In the genomic region with DNA sequence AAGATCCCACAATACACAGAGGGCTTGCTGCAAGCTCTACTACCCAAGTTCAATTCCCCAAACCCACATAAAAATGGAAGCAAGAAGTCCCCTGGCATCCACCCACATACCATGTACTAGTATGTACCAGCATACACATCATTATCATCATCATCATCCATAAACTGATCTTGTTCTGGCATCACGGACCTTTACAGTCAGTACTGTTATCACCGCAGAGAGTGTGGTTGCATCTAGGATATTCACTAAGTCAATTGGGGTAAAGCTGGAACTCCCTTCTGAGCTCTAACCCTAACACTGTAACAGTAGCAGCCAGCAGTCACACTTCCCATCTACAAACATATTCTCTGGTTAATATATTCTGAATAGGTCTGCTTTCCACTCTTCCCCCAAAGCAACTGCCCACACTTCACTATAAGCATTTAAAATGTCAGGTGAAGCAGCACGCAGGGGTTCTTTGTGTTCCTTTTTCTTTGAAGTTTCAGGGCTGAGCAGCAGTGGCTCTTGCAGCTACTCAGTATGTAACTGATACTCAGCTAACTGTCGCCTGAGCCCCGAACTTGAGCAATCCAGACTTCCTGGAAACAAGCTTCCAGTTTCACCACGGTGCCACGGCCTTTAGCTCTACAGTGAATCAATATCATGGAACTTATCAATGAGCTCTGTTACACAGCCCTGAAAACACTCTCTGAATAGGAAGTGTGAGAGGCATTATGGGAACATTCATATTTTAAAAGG, we compare ENCODE assay signal across 9 mouse cellular contexts. TPM values are rescaled to one million over a fixed set of nuclear protein-coding genes. Genes with fewer than 3 reads are reported as not detected.
DNase-seq lines count a peak whose midpoint lies in the region; ATAC-seq and TF ChIP-seq lines count a peak whose summit lies in the region.
"Had no signal": no experiment of that assay in that cellular context is flagged by ENCODE, and none has a peak within 500 bp of the region (broad histone marks: within the 10 kb centered on the region; RNA-seq: fewer than 3 reads in every experiment).

No protein-coding gene starts in this region.

- no peak overlapping the region for H3K9ac ChIP-seq in hindbrain, embryonic 13.5 days
- H3K9ac ChIP-seq in hindbrain, postnatal 0 days (replicated peaks; ENCODE audit: low read length): no peak overlapping the region
- H3K9ac ChIP-seq in liver, embryonic 16.5 days (ENCODE audit: low read depth, low read length): no peak overlapping the region
- H3K9ac ChIP-seq in stomach, embryonic 16.5 days (ENCODE audit: low read length): no peak overlapping the region

- ATAC-seq in hindbrain, embryonic 13.5 days (ENCODE audit: low FRiP score): no peak
- ATAC-seq in hindbrain, postnatal 0 days: no peak
- peak; percentile 85 for ATAC-seq in common myeloid progenitor, adult 5-6 weeks (replicated peaks; ENCODE audit: low read depth, poor library complexity, severe bottlenecking)
- ATAC-seq in liver, embryonic 16.5 days (ENCODE audit: low read depth): peak; percentile 59
- ATAC-seq in stomach, embryonic 16.5 days (ENCODE audit: insufficient read depth, low FRiP score): no peak

- WGBS in hindbrain, embryonic 13.5 days: 69% methylated on average over 7 of the region's 7 CpGs
- 69% methylated on average over 7 of the region's 7 CpGs for WGBS in hindbrain, postnatal 0 days
- WGBS in liver, embryonic 16.5 days (ENCODE audit: insufficient replicate concordance): 28% methylated on average over 7 of the region's 7 CpGs
- WGBS in stomach, embryonic 16.5 days: 47% methylated on average over 7 of the region's 7 CpGs

- peak overlapping the region; percentile 40; the same call in 1 of the 2 replicates for H3K27ac ChIP-seq in hindbrain, embryonic 13.5 days
- no peak overlapping the region for H3K27ac ChIP-seq in hindbrain, postnatal 0 days
- H3K27ac ChIP-seq in liver, embryonic 16.5 days (ENCODE audit: low read length): peak overlapping the region; percentile 69
- peak overlapping the region; percentile 14; the same call in 1 of the 2 replicates for H3K27ac ChIP-seq in stomach, embryonic 16.5 days (ENCODE audit: low read length)

- no peaks in the 10 kb centered on the region for H3K27me3 ChIP-seq in hindbrain, embryonic 13.5 days
- H3K27me3 ChIP-seq in hindbrain, postnatal 0 days (ENCODE audit: insufficient read depth, low read length): no peaks in the 10 kb centered on the region
- H3K27me3 ChIP-seq in liver, embryonic 16.5 days (ENCODE audit: control insufficient read depth, insufficient read depth, low read depth, low read length): no peaks in the 10 kb centered on the region
- no peaks in the 10 kb centered on the region for H3K27me3 ChIP-seq in stomach, embryonic 16.5 days (ENCODE audit: control insufficient read depth, insufficient read depth, low read length)

- no peak for TF ChIP-seq CTCF in hindbrain, postnatal 0 days (IDR thresholded peaks at IDR 0.05; ENCODE audit: low read depth)

- no peaks in the 10 kb centered on the region for H3K36me3 ChIP-seq in hindbrain, embryonic 13.5 days
- H3K36me3 ChIP-seq in hindbrain, postnatal 0 days (ENCODE audit: insufficient read depth, low read length): no peaks in the 10 kb centered on the region
- no peaks in the 10 kb centered on the region for H3K36me3 ChIP-seq in liver, embryonic 16.5 days (ENCODE audit: control insufficient read depth, insufficient read depth)
- H3K36me3 ChIP-seq in stomach, embryonic 16.5 days (ENCODE audit: control insufficient read depth, insufficient read depth, low read length): no peaks in the 10 kb centered on the region

- no peaks in the 10 kb centered on the region for H3K9me3 ChIP-seq in hindbrain, embryonic 13.5 days
- H3K9me3 ChIP-seq in hindbrain, postnatal 0 days (ENCODE audit: low read length): no peaks in the 10 kb centered on the region
- H3K9me3 ChIP-seq in liver, embryonic 16.5 days (replicated peaks; ENCODE audit: control insufficient read depth, low read length): no peaks in the 10 kb centered on the region
- H3K9me3 ChIP-seq in stomach, embryonic 16.5 days (replicated peaks; ENCODE audit: control insufficient read depth, low read length): no peaks in the 10 kb centered on the region

- peaks cover 78% of the 10 kb centered on the region for H3K4me1 ChIP-seq in hindbrain, embryonic 13.5 days (replicated peaks)
- H3K4me1 ChIP-seq in hindbrain, postnatal 0 days (ENCODE audit: insufficient read depth, low read length): 0 out of 2 replicates have a peak, but pooled peaks cover 8% of the 10 kb centered on the region
- H3K4me1 ChIP-seq in liver, embryonic 16.5 days (ENCODE audit: control insufficient read depth, low read depth, low read length): peaks cover 52% of the 10 kb centered on the region
- peaks cover 66% of the 10 kb centered on the region for H3K4me1 ChIP-seq in stomach, embryonic 16.5 days (ENCODE audit: control insufficient read depth, insufficient read depth, low read length)

- DNase-seq in hindbrain, postnatal 0 days (ENCODE audit: low spot score): no peak
- no peak for DNase-seq in right cerebral cortex, postnatal 4 days
- no peak for DNase-seq in right cerebral cortex, postnatal 36 days (ENCODE audit: low spot score in 2 of 2)
- DNase-seq in frontal cortex, adult 2 months (ENCODE audit: extremely low spot score in 1 of 2, low spot score in 1 of 2): no peak
- DNase-seq: layer of hippocampus, postnatal 36 days had no signal

- no peak overlapping the region for H3K4me3 ChIP-seq in hindbrain, embryonic 13.5 days
- H3K4me3 ChIP-seq in hindbrain, postnatal 0 days (ENCODE audit: low read length): no peak overlapping the region
- H3K4me3 ChIP-seq in liver, embryonic 16.5 days (ENCODE audit: low read depth, low read length): no peak overlapping the region
- H3K4me3 ChIP-seq in stomach, embryonic 16.5 days (replicated peaks; ENCODE audit: low read length): no peak overlapping the region

- H3K4me2 ChIP-seq in hindbrain, embryonic 13.5 days: no peak overlapping the region
- no peak overlapping the region for H3K4me2 ChIP-seq in hindbrain, postnatal 0 days (ENCODE audit: low read depth, low read length)
- 0 out of 2 replicates have a peak overlapping the region, but pooled peaks have one; percentile 18 for H3K4me2 ChIP-seq in liver, embryonic 16.5 days (ENCODE audit: low read depth, low read length)
- no peak overlapping the region for H3K4me2 ChIP-seq in stomach, embryonic 16.5 days (ENCODE audit: low read depth, low read length)

RNA-seq across cellular contexts. Expression of a gene that starts 8.8 kb away (rescaled TPM):
- polyA plus RNA-seq in hindbrain, embryonic 13.5 days (2015; fragmentation: Nextera tagmentation; extraction: Ambion mirVana): 18.3 and 25.0 TPM in 2 replicates
- total RNA-seq in hindbrain, postnatal 0 days (2014; rRNA removed): 88.7 and 89.7 TPM in 2 replicates
- 62.6 and 67.4 TPM in 2 replicates for polyA plus RNA-seq in hindbrain, postnatal 0 days (2015; fragmentation: Nextera tagmentation; extraction: Ambion mirVana)
- 10.8 and 18.7 TPM in 2 replicates for total RNA-seq in common myeloid progenitor, adult 5-6 weeks (2017)
- polyA plus RNA-seq in liver, embryonic 16.5 days (2015; fragmentation: Nextera tagmentation; extraction: Ambion mirVana): 2.9 and 3.2 TPM in 2 replicates
- polyA plus RNA-seq in stomach, embryonic 16.5 days (2015; fragmentation: Nextera tagmentation; extraction: Ambion mirVana): 7.4 and 8.9 TPM in 2 replicates
- polyA plus RNA-seq in frontal cortex, adult 2 months (2012; rRNA removed): 38.4 and 39.4 TPM in 2 replicates

RNA-seq across cellular contexts. Expression of a gene that starts 56.6 kb away (rescaled TPM):
- 0.41 and 0.49 TPM in 2 replicates for polyA plus RNA-seq in hindbrain, embryonic 13.5 days (2015; fragmentation: Nextera tagmentation; extraction: Ambion mirVana)
- total RNA-seq in hindbrain, postnatal 0 days (2014; rRNA removed): 5.7 and 10.3 TPM in 2 replicates
- 0.81 and 1.0 TPM in 2 replicates for polyA plus RNA-seq in hindbrain, postnatal 0 days (2015; fragmentation: Nextera tagmentation; extraction: Ambion mirVana)
- total RNA-seq in common myeloid progenitor, adult 5-6 weeks (2017): not detected in 2 replicates
- 0.04 TPM in 1 of 2 replicates, not detected in the other for polyA plus RNA-seq in liver, embryonic 16.5 days (2015; fragmentation: Nextera tagmentation; extraction: Ambion mirVana)
- 0.50 and 0.59 TPM in 2 replicates for polyA plus RNA-seq in stomach, embryonic 16.5 days (2015; fragmentation: Nextera tagmentation; extraction: Ambion mirVana)
- polyA plus RNA-seq in frontal cortex, adult 2 months (2012; rRNA removed): 5.3 and 6.1 TPM in 2 replicates

Comparison
In these comparisons a context has a peak if more than half of its experiments do, and no peak if none do; other contexts are left out.
1. ATAC-seq: peak in common myeloid progenitor, adult 5-6 weeks (single experiment) and liver, embryonic 16.5 days (single experiment); none in hindbrain, embryonic 13.5 days (single experiment), hindbrain, postnatal 0 days (single experiment) and stomach, embryonic 16.5 days (single experiment).